Mouse (Mus musculus) embryonic facial prominence, embryonic 12.5 days (tissue): ENCODE measurements around the gene Prrg2. TPM values are rescaled to one million over a fixed set of nuclear protein-coding genes. Genes with fewer than 3 reads are reported as not detected.

ENCODE experiments used
- microRNA-seq: library from miRNA; unstranded; fragments of <30 nt; microRNA quantifications from one replicate; pipeline ENCODE4, GENCODE M21; 2017
- polyA plus RNA-seq: library from polyadenylated mRNA; unstranded; fragments of >200 nt; fragmentation: Nextera tagmentation; extraction: Ambion mirVana; gene quantifications from 2 replicates; pipeline ENCODE4 v1.2.1, GENCODE M21; 2016

Gene Prrg2
- polyA plus RNA-seq, 1 experiment from 2014 or later: 23.9 TPM

Small RNA genes lying within 50 kb of the gene (microRNA-seq; reads per million reads assigned to microRNA genes)
- 1.3 reads per million for gene Mir7054

Other genes starting within 250 kb of the Prrg2 start
- 102 and 104 TPM in 2 replicates for gene Nup62, start 246.6 kb downstream of the Prrg2 start, polyA plus RNA-seq
- 1.2 and 2.5 TPM in 2 replicates for gene Il4i1, start 246.3 kb downstream of the Prrg2 start, polyA plus RNA-seq
- 5.3 and 5.8 TPM in 2 replicates for gene Atf5, start 246.0 kb downstream of the Prrg2 start, polyA plus RNA-seq
- 116 and 120 TPM in 2 replicates for gene Akt1s1, start 213.7 kb downstream of the Prrg2 start, polyA plus RNA-seq
- gene Tbc1d17, start 213.6 kb downstream of the Prrg2 start, polyA plus RNA-seq: 94.3 and 105 TPM in 2 replicates
- 29.0 and 30.4 TPM in 2 replicates for gene Pnkp, start 205.5 kb downstream of the Prrg2 start, polyA plus RNA-seq
- 696 and 750 TPM in 2 replicates for gene Ptov1, start 192.9 kb downstream of the Prrg2 start, polyA plus RNA-seq
- gene Med25, start 170.0 kb downstream of the Prrg2 start, polyA plus RNA-seq: 113 and 123 TPM in 2 replicates
- gene Fuz, start 166.6 kb downstream of the Prrg2 start, polyA plus RNA-seq: 22.4 and 23.3 TPM in 2 replicates
- gene Ap2a1, start 133.2 kb downstream of the Prrg2 start, polyA plus RNA-seq: 76.3 and 84.7 TPM in 2 replicates
- 0.11 and 0.19 TPM in 2 replicates for gene Tsks, start 119.5 kb downstream of the Prrg2 start, polyA plus RNA-seq
- 32.9 and 35.6 TPM in 2 replicates for gene Cpt1c, start 87.8 kb downstream of the Prrg2 start, polyA plus RNA-seq
- 660 and 677 TPM in 2 replicates for gene Prmt1, start 76.1 kb downstream of the Prrg2 start, polyA plus RNA-seq
- gene Irf3, start 65.0 kb downstream of the Prrg2 start, polyA plus RNA-seq: 93.3 and 95.7 TPM in 2 replicates
- gene Bcl2l12, start 64.0 kb downstream of the Prrg2 start, polyA plus RNA-seq: 79.9 and 83.5 TPM in 2 replicates
- 43.8 and 47.7 TPM in 2 replicates for gene Scaf1, start 46.3 kb downstream of the Prrg2 start, polyA plus RNA-seq
- 23.6 and 26.1 TPM in 2 replicates for gene Rras, start 44.7 kb downstream of the Prrg2 start, polyA plus RNA-seq
- 13.7 and 16.8 TPM in 2 replicates for gene Prr12, start 9.8 kb downstream of the Prrg2 start, polyA plus RNA-seq
- 63.0 and 64.4 TPM in 2 replicates for gene Nosip, start 248 bp downstream of the Prrg2 start, polyA plus RNA-seq
- 302 and 306 TPM in 2 replicates for gene Rcn3, start 29.5 kb upstream of the Prrg2 start, polyA plus RNA-seq
- 25.8 and 26.0 TPM in 2 replicates for gene Fcgrt, start 41.2 kb upstream of the Prrg2 start, polyA plus RNA-seq
- gene Rps11, start 61.8 kb upstream of the Prrg2 start, polyA plus RNA-seq: 1,448 and 1,491 TPM in 2 replicates
- gene Rpl13a, start 66.1 kb upstream of the Prrg2 start, polyA plus RNA-seq: 1,339 and 1,342 TPM in 2 replicates
- 0.22 and 0.27 TPM in 2 replicates for gene Gm45713, start 73.6 kb upstream of the Prrg2 start, polyA plus RNA-seq
- 0.67 and 1.1 TPM in 2 replicates for gene Flt3l, start 73.8 kb upstream of the Prrg2 start, polyA plus RNA-seq
- gene Pih1d1, start 91.6 kb upstream of the Prrg2 start, polyA plus RNA-seq: 90.4 and 93.0 TPM in 2 replicates
- gene Aldh16a1, start 91.9 kb upstream of the Prrg2 start, polyA plus RNA-seq: 43.8 and 45.2 TPM in 2 replicates
- 0.73 and 0.79 TPM in 2 replicates for gene Slc17a7, start 101.3 kb upstream of the Prrg2 start, polyA plus RNA-seq
- gene Gfy, start 116.9 kb upstream of the Prrg2 start, polyA plus RNA-seq: 0.39 and 0.56 TPM in 2 replicates
- gene Pth2, start 118.3 kb upstream of the Prrg2 start, polyA plus RNA-seq: not detected in 2 replicates
- gene Ccdc155, start 142.2 kb upstream of the Prrg2 start, polyA plus RNA-seq: 0.94 and 1.7 TPM in 2 replicates
- gene Dkkl1, start 149.5 kb upstream of the Prrg2 start, polyA plus RNA-seq: 1.4 and 2.3 TPM in 2 replicates
- 277 and 295 TPM in 2 replicates for gene Tead2, start 153.1 kb upstream of the Prrg2 start, polyA plus RNA-seq
- gene Cd37, start 176.4 kb upstream of the Prrg2 start, polyA plus RNA-seq: 2.3 TPM in 2 replicates
- 0.22 TPM in 1 of 2 replicates, not detected in the other for gene Slc6a16, start 178.4 kb upstream of the Prrg2 start, polyA plus RNA-seq
- not detected in 2 replicates for gene Slc6a21, start 214.8 kb upstream of the Prrg2 start, polyA plus RNA-seq